Mouse (Mus musculus): ENCODE measurements around the gene Cfap44.

GRCm38 (mm10) chr16:44530829-44531228, 136.2 kb downstream of the Cfap44 start:
- TF ChIP-seq CTCF (IDR thresholded peaks at IDR 0.05) (no peak), EP300 (IDR thresholded peaks at IDR 0.05; ENCODE audit: insufficient read depth, low read depth, low read length) (no peak)

Data from heart, adult 2 months (tissue).